Mouse (Mus musculus): ENCODE measurements around the gene Sbpl. TPM values are rescaled to one million over a fixed set of nuclear protein-coding genes. Genes with fewer than 3 reads are reported as not detected.

The Sbpl gene
- not detected in 2 replicates for total RNA-seq (2021)
- long read RNA-seq, experiment 1, result 0 reads
- long read RNA-seq, experiment 2, result 0 reads

DNA sequence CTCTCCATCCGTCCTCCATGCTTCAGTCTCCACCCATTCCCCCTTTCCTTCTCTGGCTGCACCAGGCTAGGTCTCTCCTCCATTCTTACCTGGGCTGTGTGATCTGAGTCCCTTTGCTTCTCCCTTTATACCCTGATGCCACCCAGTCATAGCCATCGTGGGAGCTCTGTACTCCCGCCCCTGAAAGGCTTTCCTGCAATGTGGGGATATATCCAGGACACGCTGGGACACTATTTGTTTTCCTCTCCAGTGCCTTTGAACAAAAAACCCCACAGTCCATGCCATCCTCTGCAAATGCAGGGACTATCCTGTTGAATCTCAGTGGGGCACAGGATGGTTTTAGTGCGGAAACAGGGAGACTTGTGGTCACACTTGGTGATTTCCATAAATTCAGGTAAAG is at the start of gene Sbpl:
Sbpl (minus strand) TSS at position 101 of the 400 bp plus-strand sequence.
- no peak for DNase-seq

- peak; percentile 68 for DNase-seq
Observed at GRCm38 (mm10) chr17:24004071-24004665, 49.1 kb upstream of the Sbpl start.

DNA sequence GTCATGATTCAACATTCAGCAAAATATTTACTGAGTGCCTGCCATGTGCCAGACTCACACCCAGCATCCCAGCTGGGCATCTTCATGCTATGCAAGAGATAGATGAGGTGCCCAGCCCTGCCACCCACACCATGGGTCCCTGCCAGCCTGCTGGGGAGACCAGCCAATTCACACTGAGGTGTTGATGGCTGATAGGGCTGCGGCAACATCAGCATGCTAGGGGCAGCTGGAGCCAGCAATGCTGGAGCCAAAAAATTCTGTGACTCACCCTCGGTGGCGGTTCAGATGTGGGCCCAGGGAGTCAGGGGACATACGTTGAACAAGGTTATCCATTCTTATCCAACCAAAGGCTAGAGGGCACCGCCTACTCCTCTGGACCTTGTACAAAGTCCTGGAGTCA is 45.3 kb upstream of the Sbpl start:
- DNase-seq, result peak; percentile 75

DNA sequence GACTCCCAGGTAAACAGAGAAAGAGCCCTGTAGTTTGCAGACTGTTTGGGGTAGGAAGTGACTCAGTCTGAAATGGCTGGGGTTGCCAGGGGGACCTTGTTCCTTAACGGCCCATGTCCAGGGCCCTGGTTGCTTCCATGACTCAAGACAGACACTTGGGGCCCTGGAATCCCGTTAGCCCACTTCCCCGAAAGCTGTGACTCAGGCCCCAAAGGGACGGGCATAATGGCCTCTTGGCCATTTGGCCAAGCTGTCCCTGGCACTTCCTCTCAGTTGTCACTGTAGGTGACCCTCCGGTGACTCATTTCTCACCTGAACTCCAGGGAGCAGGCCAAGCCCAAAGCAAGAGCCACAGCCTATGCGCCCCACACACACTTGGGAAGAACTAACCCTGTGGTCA is 43.3 kb upstream of the Sbpl start:
- DNase-seq, result no peak

GRCm38 (mm10) chr17:23997901-23998300 is 42.8 kb upstream of the Sbpl start, which contains the start of gene Prss22:
Gene Prss22, minus strand, starts transcription at chr17:23998100.
- no peak for DNase-seq

- DNase-seq, result no peak
Observed at GRCm38 (mm10) chr17:23995421-23995820, 40.3 kb upstream of the Sbpl start.

- no peak for DNase-seq
Observed at GRCm38 (mm10) chr17:23994667-23995066, 39.6 kb upstream of the Sbpl start.

- DNase-seq, result peak; percentile 97
Observed at GRCm38 (mm10) chr17:23993559-23994428, 38.7 kb upstream of the Sbpl start.

DNA sequence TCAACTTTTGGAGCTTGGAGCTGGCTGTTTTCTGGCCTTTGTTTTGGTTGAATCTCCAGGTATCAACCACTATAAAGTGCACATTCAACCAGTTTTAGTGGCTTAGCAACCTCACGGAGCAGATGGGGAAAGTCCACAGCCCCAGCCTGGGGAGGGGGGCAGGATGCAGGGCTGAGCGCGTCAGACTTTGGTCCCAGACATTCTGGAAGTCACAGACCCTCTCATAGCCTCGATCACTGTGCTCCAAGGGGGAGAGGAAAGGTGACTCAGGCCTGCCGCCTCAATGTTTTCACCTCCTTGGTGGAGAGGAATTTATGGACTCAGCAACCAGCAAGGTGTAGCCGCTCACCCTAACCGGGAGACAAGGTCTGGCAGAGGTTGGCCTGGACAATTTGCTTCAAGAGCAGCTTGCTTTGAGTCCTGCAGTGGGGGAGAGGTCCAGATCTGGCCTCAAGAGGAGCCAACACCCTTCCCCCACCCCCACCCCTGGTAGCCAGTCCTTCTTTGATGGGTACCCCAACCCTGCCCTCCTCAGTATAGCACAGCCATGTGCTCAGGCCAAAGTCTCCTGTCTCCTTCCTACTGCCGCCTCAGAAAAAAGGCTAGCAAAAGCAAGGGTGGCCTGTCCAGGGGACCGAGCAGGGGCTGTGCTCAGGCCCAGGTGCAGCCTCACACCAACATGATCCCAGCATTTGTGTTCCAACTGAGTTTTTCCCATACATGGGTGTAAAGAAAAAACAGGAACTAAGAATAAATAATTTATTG is 37.9 kb upstream of the Sbpl start:
- no peak for DNase-seq

DNA sequence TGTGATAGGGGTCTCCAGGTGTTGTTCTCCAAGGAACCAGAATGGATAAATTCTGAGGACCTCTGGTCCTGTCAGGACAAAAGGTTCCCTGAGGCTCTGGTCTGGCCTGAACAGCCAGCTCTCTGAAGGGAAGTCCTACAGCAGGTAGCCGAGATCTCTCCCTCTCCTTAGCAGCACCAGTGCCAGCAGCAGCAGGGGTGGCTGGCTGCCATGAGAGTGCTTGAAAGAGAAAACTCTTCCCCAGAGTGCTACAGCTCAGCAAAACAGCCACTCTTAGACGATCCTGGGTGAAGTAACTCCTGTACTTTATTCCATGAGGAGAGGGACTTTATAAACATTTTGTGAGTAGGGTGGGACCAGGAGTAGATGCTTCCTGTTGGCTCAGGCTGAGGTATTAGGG is 34.7 kb upstream of the Sbpl start:
- peak; percentile 21 for DNase-seq

GRCm38 (mm10) chr17:23984989-23985388 is 29.9 kb upstream of the Sbpl start:
- peak; percentile 56 for DNase-seq

DNA sequence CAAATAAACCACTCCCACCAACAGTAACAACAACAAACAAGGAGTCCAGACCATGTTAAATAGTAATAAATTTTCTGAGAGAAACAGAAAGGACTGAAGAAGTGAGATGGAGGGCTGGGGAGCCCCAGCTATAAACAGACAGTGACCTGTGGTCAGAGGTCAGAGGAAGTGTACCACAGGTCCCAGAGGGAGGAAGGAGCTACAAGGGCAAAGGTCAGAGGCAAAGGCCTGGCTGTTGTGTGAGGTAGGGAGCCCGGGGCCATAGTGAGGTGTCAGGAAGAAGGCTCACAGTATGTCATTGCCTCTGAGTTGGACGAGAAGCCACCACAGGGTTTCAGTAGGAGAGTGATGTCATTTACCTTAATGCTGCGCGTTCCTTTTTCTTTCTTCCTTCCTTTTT is 27.8 kb upstream of the Sbpl start:
- DNase-seq, result no peak

GRCm38 (mm10) chr17:23980297-23980909 is 25.3 kb upstream of the Sbpl start, which contains the start of gene Prss30:
Gene Prss30, minus strand, starts transcription at chr17:23980566.
- no peak for DNase-seq

DNA sequence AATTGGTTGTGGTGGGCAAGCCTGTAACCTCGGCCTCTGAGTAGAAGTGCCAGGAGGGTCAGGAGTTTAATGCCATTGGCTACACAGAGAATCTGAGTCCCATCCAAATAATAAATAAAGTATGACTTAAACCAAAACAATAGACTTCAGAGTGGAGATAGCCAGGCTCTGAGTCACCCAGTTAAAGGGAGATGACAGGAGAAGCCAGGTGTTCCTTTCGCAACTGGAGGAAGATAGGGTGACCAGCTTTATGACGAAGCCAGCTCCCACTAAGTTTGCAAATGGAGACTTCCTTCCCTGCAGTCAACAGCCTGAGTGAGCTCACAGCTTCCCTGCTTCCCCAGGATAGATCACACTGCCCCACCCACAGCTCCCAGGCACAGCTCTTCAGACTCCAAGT is 24.4 kb upstream of the Sbpl start:
- no peak for DNase-seq

DNA sequence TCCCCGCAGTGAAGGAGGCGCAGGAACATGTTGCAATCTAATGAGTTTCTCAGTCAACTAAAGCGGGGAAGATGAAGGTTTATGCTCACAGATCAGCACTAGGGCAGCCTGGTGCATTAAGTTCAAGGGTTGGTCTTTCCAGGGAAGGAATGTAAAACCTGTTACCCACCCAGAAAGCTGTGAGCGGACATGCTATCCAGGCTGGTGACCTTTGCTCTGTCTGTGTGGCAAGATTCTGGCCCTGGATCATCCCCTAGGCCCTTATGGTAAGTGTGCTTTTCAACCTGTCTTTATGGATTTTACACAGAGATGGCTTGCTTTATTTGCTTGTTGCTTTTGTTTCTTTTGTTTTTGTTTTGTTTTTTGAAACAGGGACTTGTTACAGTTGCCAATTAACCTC is 21.6 kb upstream of the Sbpl start:
- no peak for DNase-seq

GRCm38 (mm10) chr17:23971315-23971714 is 16.2 kb upstream of the Sbpl start:
- DNase-seq, result peak; percentile 21

DNA sequence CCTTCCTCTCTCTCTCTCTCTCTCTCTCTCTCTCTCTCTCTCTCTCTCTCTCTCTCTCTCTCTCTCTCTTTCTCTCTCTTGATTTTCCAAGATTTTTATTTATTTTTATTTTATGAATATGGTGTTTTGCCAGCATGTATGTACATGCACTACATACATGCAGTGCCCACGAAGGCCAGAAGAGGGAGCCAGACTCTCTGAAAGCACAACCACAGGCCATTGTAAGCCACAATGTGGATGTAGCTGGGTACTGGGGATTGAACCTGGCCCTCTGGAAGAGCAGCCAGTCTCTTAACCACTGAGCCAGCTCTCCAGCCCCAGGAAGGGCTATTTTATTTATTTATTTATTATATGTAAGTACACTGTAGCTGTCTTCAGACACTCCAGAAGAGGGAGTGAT is 14.2 kb upstream of the Sbpl start:
- peak; percentile 84 for DNase-seq

DNA sequence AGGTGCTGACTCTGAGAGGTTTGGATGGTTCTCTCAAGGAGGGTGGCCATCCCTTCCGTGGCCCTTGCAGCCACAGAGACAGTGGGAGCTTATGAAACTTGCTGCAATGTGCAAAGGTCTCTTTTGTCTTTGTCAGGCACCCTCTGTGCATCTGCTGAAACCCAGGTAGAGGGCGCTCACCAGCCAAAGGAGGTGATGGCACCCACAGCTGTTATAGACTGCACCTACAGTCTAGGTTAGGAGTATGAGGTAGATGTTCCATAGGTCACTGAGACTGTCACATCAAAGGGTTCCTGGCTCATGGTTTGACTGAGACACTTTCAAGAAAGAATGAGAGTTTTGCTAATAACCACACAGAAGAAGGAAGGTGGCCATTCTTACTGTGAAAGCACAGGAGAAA is 13.7 kb upstream of the Sbpl start:
- DNase-seq, result peak; percentile 11

DNA sequence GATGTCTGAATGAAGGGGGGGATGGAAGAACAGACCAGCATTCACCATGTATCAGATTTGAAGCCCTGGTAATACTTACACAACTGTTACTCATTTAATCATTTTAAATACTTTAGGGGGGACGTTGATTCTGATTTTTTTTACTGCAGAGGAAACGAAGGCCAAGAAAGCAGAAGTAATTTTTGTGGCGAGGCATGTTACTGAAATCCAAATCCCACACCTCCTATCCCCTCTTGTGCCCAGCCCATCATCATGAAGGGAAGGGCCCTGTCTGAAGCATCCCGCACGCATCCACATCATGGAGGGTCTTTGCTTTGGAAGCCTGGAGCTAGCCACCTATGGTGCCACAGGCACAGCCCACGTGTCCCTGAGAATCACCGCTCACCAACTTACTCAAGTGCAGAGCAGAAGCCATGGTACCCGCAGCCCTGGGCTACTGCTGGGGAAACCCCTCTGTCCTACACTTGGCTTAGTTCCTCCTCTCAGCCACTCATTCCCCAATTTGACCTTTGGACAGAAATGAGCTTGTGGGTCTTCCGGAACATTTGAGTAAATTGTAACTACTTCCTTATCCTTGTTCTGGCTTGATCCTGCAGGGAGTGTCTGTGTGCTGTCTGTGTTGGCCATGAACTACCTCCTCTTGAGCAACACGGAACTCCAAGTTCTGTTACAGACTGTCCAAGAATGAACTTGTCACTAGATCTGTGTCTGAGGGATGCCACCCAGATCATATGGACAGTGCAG is 11.8 kb upstream of the Sbpl start:
- DNase-seq, result peak; percentile 12

GRCm38 (mm10) chr17:23965805-23966425 is 10.8 kb upstream of the Sbpl start:
- DNase-seq, result no peak

GRCm38 (mm10) chr17:23961573-23962122 is 6.6 kb upstream of the Sbpl start:
- no peak for DNase-seq
